Mouse (Mus musculus) heart, adult 2 months (tissue): ENCODE results near the gene Mrps24.

ENCODE experiments used
- CTCF ChIP-seq: fragments of 200-600 bp; IDR thresholded peaks from 2 replicates; pipeline ENCODE4 v1.8.1; 2022; ENCODE audit warnings: antibody characterized with exemption, mild to moderate bottlenecking, moderate library complexity
- POLR2A ChIP-seq: fragments of 200-500 bp; IDR thresholded peaks from 2 replicates; pipeline ENCODE4 v1.6.1; 2011; ENCODE audit warnings: mild to moderate bottlenecking, low read depth, low read length, control low read depth; ENCODE audit not compliant: insufficient read depth

GRCm38 (mm10) chr11:5738888-5739632 is 23.6 kb upstream of the Mrps24 start:
- TF ChIP-seq CTCF (no peak), POLR2A (no peak)
